Mouse (Mus musculus): ENCODE measurements at regions not wholly inside any gene's neighbourhood (a gene's known extent, or its start where the extent isn't known, plus 50 kb on each side); places are given as distances from the start of the nearest gene placed in this dataset.

DNA sequence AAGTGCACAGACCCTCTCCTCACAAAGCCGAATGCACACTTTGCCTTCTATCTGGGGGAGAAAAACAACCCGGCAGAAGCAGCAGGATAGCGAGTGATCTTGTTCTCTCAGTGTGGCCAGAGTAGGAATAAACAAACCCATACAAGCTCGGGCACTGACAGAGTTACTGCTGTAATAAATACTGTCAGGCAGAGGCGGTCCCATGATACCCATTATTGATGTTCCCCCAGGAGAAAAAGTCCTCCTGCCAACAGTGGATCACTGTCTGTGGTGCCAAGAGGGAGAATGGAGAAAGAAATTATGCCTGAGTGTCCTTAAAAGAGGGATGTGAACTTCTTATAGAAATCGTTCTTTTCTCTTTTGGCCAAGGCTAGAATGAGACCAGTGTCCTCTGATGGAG lies 200.2 kb downstream of the Adra2a start:
- intact Hi-C loops (cut with DNase I), result no loop called here

DNA sequence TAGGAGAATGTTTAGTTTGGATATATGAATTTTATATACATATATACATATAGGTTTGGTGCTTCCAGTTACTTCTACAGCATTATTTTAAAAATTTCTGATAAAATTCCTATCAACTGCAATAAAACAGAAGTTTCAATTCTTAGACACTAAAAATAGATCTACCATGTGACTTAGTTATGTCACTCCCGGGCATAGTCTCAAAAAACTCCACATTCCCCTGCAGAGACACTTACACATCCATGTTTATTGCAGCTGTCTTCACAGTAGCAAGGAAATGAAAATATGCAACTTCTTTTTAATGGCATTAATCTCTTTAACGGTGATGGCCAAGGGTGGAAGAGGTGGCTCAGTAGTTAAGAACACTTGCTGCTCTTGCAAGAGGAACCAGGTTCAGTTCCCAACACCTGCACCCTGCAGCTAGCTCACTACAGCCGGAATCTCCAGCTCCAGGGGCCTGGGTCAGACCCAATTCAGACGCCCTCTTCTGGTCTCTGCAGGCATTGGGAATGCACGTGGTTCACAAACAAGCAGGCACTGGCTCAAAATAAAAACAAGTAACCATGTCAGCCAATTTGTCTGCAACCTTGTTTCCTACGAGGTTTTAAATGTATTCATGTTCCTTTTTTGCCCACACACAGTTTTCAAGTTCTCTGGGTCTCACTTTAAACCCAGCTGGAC lies 204.4 kb downstream of the Adra2a start:
- intact Hi-C loops (cut with DNase I), result no loop called here

DNA sequence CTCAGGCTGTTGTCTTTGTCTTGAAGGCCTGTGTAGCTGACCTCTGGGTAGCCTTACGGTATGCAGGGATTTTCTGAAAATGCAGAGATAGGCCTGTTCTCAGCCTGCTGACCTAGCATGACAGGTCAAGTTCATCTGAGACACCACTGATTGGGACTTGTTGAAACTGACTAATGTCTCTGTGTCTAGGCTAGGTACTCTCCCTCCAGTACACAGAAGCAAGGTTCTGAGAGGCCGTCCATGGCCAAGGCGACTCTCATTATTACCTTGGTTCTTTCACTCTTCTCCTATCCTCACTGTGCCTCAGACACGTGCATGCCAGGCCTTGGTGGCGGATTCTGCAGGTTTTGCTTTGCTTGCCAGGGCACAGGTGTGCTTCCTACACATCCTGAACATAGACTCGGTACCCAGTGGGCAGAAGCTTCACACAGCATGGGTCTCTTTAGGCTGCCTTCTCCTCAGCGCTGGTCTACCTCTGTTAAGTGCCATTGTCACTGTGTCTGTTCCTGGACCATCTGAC lies 208.3 kb downstream of the Adra2a start:
- intact Hi-C loops (cut with DNase I), result no loop called here

DNA sequence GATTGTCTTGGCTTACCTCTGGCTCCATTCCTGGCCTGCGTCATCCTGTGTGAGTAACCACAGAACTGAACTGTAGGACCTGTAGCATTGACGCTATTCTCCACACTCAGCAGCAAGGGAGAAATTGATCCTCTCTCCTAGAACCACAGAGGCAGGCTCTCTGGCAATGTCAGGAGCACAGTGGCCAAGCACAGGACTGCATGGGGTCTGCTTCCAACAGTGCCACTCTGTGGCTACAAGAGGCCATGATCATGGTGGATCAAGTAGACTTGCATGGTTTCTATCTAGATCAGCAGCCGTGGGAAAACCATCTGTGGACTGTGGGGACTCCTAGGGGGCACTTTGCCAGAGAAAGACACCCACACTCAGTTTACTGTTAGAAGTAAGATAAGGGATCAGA lies 213.9 kb downstream of the Adra2a start:
- intact Hi-C loops (cut with DNase I), result no loop called here

DNA sequence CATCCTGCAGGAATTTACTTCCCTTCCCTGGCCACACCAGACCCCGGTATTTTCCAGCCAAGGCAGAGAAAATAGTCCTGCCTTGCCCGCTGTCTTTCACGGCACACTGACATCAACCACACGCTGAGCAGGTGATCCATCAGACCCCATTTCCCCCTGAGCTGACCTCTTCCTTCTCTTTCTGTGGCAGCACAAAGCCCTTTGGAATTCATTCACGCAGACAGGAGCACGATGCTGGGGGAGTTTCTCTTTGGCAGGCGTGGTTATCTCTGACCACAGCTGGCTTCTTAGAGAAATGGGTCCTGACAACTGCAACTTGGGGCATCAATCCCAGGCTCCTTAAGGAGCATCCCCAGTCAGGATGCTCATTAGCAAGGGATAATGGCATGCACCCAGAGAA lies 215.2 kb downstream of the Adra2a start:
- intact Hi-C loops (cut with DNase I), result no loop called here

DNA sequence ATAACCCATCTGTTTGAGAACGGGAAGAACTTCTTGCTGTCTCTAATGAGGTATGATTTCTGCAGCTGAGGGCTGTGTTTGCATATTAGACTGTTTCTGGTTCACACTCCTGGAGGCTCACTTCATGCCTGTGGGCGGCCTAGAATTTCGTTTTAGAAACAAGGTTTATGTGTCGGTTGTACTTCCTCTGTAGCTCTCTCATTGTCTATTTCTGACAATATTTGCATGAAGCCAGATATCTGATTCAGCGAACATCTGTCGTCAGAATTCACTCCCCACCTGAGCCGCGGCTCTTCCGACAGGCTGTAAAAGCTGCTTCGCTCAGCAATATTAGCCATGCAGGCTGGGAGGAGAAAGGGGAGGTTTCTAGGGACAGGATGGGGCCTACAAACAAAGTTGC lies 233.4 kb downstream of the Adra2a start:
- intact Hi-C loops (cut with DNase I), result no loop called here

DNA sequence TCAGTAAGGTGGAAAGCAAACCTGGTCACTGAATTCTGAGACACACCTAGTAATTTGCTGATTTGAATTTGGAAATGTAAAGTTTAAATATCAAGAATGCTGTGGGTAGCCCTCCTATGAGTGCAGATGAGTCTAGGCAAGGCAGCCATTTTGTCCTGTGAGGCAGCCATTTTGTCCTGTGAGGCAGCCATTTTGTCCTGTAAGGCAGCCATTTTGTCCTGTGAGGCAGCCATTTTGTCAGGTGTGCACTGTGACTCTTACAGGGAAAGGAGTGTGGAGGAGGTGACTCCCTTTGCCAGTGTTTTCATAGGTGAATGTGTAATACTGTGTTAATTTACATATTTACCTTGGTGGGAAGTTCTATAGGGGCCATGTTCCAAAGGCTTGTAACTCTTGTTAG lies 241.5 kb downstream of the Adra2a start:
- intact Hi-C loops (cut with DNase I), result no loop called here

DNA sequence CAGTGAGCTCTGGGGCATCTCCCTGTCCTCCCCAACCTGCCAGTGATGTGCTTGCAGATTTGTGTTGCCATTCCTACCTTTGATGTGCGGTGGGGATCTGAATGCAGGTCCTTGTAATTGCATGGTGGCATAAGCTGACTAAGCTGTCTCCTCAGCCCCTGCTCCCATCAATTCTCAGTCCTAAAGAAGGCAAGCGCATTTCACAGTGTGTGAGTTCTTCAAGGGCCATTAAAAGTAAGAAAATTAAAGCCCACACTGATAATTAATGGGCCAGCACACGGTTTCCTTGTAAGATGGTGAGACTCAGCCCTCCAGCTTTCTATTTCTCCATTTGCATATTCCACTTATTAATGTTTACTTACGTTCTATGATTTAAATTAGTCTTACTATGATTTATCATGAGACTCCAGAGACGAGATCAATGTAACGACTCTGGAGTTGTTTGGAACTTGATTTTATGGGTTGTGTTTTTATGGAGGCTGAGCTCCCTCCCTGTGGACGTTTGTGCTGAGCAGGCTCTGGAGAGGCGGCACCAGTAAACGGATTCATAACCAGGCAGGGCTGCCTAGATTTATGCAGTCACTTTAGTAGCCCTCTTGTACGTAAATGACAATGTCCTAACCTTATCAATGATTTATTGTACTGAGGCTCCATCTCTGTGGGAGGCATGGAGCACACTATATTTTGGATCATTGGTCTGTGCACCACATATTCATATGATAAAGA lies 253.9 kb downstream of the Adra2a start:
- intact Hi-C loops (cut with DNase I), result no loop called here

DNA sequence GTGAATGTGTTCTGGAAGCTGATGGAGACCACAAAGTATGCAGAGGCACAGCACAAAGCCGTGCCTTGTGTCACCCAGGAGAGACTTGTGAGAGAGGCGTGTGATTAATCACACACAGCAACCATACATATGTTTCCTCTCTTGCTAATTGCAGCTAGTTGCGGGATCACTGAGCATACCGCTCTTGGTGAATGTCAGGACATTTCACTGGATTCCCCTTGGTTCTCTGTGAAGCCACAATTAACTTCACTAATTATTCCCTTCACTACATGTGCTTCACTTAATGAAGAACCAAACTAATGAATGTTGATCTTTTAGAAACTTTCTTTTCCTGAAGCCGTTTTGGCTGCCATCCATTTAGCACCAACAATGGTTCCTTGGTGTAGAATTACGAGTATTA lies 267.3 kb downstream of the Adra2a start:
- intact Hi-C loops (cut with DNase I), result no loop called here

DNA sequence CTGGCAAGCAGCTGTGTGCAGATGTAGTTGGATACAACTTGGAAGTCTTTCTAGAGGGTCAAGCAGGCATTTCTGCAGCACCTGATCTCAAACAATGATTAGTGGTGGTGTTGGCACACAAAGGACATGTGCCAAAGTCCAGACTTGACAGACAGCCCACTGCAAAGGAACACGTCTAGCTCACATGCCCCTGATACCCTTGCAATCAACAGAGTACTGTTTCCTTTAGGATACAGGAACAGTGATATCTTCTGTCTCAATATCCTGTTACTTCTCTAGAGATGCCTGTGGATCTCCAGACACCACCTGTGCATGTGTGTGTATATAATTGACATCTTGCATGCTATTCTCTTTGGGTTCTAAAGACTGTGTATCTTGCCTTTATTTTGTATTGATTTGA lies 267.8 kb downstream of the Adra2a start:
- intact Hi-C loops (cut with DNase I), result no loop called here

DNA sequence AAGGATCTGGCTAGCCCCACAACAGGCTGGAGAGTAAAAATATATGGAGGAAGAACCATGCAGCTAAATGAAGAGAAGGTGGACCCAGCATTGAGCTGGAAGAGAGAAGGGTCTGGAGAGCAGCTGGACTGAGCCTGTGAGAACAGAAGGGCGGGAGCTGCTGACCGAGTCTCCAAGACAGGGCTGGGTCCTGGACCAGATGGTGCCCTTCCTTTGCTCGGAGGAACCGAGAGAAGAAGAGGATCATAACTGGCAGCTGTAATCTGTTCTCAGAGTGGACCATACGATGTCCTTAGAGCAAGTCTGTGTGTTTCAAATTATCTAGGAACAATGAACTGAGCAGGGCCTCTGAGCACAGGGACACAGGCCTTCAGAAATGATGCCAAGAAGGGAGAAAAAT lies 279.3 kb downstream of the Adra2a start:
- intact Hi-C loops (cut with DNase I), result no loop called here

DNA sequence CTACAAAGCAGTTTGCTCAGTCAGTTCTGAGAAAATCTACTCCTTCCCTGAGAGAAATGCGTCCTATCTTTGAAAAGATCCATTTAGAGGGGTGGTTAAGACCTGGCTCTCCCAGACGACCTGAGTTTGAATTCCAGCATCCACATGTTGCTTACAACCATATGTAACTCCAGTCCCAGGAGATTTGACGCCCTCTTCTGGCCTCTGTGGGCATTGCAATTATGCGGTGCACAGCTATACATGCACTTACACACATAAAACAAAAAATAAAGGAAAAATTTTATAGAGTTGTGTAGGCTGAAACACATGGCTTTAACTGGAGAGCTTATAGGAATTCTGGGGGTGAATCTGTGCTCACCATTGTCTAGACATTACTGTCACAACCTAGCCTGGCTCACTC lies 281.0 kb downstream of the Adra2a start:
- intact Hi-C loops (cut with DNase I), result no loop called here

DNA sequence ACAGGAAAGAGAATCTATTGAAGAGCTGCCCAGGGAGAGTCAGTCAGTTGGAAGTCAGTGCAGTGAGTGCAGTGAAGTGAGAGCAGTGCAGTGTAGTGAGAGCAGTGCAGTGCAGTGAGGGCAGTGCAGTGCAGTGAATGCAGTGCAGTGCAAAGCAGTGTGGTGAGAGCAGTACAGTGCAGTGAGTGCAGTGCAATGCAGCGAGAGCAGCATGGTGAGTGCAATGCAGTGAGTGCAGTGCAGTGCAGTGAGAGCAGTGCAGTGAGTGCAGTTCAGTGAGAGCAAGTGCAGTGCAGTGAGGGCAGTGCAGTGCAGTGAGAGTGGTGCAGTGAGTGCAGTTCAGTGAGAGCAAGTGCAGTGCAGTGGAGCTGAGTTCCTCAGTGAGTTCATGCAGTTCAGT lies 288.2 kb downstream of the Adra2a start:
- intact Hi-C loops (cut with DNase I), result no loop called here

DNA sequence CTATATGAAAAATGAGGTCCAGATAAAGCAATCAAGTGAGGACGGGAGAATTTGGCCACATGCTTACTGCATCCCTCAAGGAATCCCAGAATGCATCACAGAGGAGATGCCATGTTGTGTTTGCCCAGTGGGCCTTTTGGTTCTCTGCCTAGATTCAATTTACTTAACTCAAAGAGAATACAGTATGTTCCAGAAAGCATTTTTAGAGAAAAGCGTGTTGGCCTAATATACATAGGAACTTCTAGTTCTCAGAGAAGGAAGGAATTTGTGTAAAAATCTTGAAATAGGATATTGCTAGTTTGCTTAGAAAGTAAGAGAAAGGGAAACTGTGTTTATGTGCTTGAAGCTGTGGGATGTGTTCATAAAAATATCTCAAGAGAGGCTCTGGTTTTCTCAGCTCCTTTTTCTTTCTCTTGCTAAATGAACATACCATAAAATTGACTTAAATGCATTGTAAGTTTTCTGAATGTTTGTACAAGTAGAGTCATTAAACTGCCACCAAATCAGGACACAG lies 296.9 kb downstream of the Adra2a start:
- intact Hi-C loops (cut with DNase I), result no loop called here

DNA sequence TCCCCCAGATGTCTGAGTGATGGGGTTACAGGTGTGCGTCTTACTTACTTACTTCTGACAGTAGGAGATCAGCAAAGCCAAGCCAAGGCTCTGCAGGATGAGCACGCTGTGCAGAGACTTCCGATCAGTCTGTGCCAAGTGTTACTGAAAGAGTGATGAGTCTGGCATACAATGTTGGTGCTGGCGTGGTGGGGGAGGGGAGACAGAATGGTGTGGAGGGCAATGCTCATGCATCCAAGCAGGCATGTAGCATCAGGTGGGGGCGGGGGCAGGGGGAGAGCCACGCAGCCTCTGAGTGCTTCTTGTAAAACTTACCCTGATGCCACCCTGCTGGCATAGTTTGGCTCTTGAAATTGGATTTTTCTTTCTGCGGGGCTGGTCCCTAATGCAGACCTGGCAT lies 315.8 kb downstream of the Adra2a start:
- intact Hi-C loops (cut with DNase I), result no loop called here

DNA sequence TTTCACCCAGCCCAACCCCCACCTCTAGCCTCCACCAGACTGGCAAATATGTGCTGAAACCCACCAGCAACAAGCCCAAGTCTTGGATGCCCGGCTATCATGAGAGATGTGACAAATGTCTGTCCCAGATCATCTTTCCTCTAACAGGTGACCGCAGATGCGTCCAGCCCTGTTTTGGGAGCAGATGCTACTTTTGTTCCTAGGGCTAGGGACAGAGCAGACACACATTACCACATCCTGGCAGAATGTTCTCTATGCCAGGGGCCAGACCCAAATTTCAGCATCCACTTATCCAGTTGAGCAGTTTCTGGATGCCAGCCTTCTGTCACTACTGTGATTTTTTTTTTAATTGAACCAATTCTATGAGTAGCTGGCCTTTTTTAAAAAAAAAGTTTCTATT lies 316.7 kb downstream of the Adra2a start:
- intact Hi-C loops (cut with DNase I), result no loop called here

DNA sequence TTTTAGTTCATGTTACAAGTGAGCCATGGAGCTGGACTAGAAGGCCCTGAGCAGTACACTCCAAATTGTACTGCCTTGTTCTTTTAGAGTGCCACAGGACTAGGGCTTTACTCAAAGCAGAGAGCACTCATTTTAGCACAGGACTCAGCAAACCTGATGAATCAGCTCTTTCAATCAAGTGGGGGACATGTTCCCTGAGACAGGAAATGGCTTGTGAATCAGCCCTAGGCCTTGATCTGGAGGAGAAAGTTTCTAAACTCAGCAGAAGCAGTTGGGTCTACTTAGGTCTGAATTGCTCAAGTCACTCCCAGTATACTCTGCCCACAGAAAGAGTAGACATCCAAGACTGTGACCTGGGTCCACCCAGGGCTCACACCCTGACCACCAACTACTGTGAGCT lies 341.1 kb downstream of the Adra2a start:
- intact Hi-C loops (cut with DNase I), result no loop called here

DNA sequence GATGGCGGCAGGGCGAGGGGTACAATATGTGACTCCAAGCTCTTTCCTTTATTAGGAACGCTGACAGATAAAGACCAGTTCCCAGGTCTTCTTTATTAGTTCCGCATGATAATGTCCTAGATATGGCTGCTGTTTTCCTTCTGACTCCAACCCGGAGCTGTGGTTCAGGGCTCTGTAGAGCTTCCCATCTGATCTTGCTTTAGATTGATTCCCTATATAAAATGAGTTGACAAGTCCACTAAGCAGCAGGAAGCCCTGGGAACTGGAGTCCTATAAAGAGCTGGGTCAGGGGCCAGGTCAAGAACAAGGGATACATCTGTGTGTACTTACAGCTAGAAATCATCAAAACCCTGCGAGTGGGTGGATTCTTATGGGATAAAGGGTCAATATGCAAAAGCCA lies 347.5 kb downstream of the Adra2a start:
- intact Hi-C loops (cut with DNase I), result no loop called here

DNA sequence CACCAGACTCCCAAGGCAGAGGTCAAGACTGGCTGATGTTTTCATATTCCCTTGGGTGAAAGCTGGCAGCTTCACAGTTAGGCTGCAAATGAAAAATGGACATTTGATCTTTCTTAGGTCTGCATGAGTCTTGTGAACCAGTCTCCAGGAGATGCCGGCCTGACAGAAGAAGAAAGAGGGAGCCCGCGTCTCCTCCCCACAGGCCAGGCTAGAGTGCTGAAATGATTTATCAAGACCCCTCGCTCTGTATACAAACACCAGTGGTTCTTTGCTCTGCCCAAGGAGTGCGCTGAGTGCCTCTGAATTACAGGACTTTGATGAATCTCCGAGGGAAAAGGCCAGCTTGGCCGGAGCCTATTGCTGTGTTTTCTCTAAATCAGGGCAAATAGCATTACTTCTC lies 355.7 kb downstream of the Adra2a start:
- intact Hi-C loops (cut with DNase I), result no loop called here

DNA sequence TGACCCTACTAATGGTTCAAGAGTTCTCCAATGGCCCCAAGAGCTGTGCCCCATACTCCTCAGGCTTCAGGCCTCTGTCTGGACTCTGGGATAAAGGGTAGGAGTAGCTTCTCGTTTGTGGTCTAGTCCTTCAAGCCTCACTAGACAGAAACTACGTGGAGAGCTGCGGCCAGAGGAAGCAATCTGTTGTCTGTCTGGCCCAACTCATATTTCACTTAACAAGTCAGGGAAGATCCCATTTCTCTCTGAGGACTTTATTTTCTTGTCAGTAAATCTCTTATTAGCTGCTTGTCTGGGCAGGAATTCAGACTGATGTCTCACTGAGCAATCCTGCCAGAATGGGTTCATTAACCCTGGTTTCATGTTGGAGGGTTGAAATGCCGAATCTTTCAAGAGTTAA lies 364.0 kb downstream of the Adra2a start:
- intact Hi-C loops (cut with DNase I), result no loop called here

DNA sequence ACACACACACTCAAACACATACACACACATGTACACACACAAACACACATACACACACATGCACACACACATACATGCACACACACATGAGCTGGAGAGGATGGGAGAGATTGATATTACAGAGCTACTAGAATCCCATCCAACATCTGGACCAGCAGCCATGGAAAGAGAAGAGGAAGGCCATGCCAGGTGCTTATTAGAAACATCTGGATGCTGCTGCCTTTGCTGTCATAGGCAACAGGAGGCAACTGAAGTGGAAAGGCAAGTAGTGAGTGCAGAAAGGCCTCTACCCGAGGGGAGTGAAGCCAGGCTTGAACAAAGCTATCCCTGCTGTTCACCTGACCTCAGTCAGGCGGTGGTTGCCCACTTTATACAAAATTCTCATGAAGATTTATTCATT lies 385.1 kb downstream of the Adra2a start:
- intact Hi-C loops (cut with DNase I), result no loop called here

DNA sequence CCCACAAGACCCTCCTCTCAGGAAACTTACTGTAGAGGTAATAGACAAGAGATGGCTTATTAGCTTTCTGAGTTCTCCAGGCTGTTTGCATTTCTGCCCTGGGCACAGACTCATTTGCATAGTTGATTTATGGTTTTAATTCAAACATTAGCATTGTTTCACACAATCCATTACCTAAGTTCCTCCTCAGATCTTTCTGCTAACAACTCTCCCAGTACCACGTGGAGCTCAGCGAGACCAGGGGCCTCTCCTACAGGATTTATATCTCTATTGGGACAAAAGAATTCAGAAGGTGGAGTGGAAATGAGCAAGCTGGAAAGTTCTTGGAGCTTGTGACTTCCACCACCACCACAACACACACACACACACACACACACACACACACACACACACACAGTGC lies 396.8 kb downstream of the Adra2a start:
- intact Hi-C loops (cut with DNase I), result no loop called here
